9 mouse cellular contexts compared by ENCODE assay signal in the genomic region with DNA sequence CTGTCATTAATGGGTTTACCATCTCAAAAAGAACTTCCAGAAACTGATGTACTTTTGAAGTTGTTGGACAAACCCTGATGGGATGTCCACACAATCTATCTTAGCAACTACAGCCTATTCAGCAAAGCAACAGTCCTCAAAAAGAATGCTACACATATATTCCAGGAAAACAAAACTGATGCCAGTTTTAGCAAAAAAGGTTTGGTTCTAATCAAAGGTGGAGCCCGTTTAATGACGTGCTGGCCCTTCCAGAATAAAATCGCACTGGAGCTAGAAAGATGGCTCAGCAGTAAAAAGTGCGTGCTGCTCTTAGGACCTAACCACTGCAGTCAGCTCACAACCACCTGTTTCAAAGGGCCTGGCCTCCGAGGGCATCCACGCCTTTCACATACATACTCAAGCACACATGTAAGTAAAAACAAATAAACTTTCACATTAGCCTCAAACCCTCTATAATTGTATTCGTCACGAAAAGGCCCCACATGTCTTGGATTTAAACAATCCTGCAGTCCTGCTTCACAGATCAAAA. TPM values are rescaled to one million over a fixed set of nuclear protein-coding genes. Genes with fewer than 3 reads are reported as not detected.
DNase-seq lines count a peak whose midpoint lies in the region; ATAC-seq and TF ChIP-seq lines count a peak whose summit lies in the region.
"Had no signal": no experiment of that assay in that cellular context is flagged by ENCODE, and none has a peak within 500 bp of the region (broad histone marks: within the 10 kb centered on the region; RNA-seq: fewer than 3 reads in every experiment).

No protein-coding gene starts in this region.

- no peak for DNase-seq in lung, adult 2 months
- DNase-seq in lung, postnatal 10 days: no peak
- DNase-seq in forebrain, embryonic 10.5 days (ENCODE audit: extremely low spot score, low spot score): no peak
- DNase-seq in right cerebral cortex, postnatal 36 days (ENCODE audit: low spot score in 2 of 2): no peak
- DNase-seq in frontal cortex, postnatal 25 days (ENCODE audit: low spot score in 2 of 2): no peak
- DNase-seq in yolk sac, embryonic 10.5 days (ENCODE audit: low spot score): no peak
- DNase-seq: adrenal gland, adult 8-10 months had no signal

- H3K4me3 ChIP-seq in lung, adult 2 months (replicated peaks; ENCODE audit: extremely low read depth, low read depth, low read length): peak overlapping the region; percentile 4
- peak overlapping the region; percentile 95 for H3K4me3 ChIP-seq in forebrain, embryonic 10.5 days
- H3K4me3 ChIP-seq in limb, embryonic 13.5 days: peak overlapping the region; percentile 90
- peak overlapping the region; percentile 90 for H3K4me3 ChIP-seq in stomach, embryonic 15.5 days (replicated peaks)

- H3K4me2 ChIP-seq in limb, embryonic 13.5 days (replicated peaks): peak overlapping the region; percentile 95
- H3K4me2 ChIP-seq in stomach, embryonic 15.5 days: peak overlapping the region; percentile 83

- peaks cover 13% of the 10 kb centered on the region for H3K27me3 ChIP-seq in forebrain, embryonic 10.5 days (ENCODE audit: poor library complexity, severe bottlenecking)
- H3K27me3 ChIP-seq in limb, embryonic 13.5 days: no peaks in the 10 kb centered on the region
- no peaks in the 10 kb centered on the region for H3K27me3 ChIP-seq in stomach, embryonic 15.5 days (replicated peaks)

- TF ChIP-seq CTCF in lung, adult 2 months (IDR thresholded peaks at IDR 0.05; ENCODE audit: insufficient read depth, low read length): no peak

- peaks cover 49% of the 10 kb centered on the region for H3K36me3 ChIP-seq in forebrain, embryonic 10.5 days (replicated peaks)
- H3K36me3 ChIP-seq in limb, embryonic 13.5 days: peaks cover 20% of the 10 kb centered on the region
- no peaks in the 10 kb centered on the region for H3K36me3 ChIP-seq in stomach, embryonic 15.5 days

- H3K27ac ChIP-seq in forebrain, embryonic 10.5 days: no peak overlapping the region
- no peak overlapping the region for H3K27ac ChIP-seq in limb, embryonic 13.5 days
- H3K27ac ChIP-seq in stomach, embryonic 15.5 days: no peak overlapping the region

- no peak for TF ChIP-seq POLR2A in lung, adult 2 months (IDR thresholded peaks at IDR 0.05; ENCODE audit: borderline replicate concordance, extremely low read depth, low read depth, low read length)

- H3K9ac ChIP-seq in limb, embryonic 13.5 days: 0 out of 2 replicates have a peak overlapping the region, but pooled peaks have one; percentile 36
- H3K9ac ChIP-seq in stomach, embryonic 15.5 days: no peak overlapping the region

- no peak for ATAC-seq in limb, embryonic 13.5 days (ENCODE audit: low FRiP score, low read depth)
- no peak for ATAC-seq in stomach, embryonic 15.5 days (ENCODE audit: insufficient read depth, low FRiP score, low read depth)

- 57% methylated on average over 8 of the region's 8 CpGs for WGBS in lung, adult 2 months
- 84% methylated on average over 8 of the region's 8 CpGs for WGBS in forebrain, embryonic 10.5 days
- 51% methylated on average over 8 of the region's 8 CpGs for WGBS in limb, embryonic 13.5 days
- 62% methylated on average over 8 of the region's 8 CpGs for WGBS in stomach, embryonic 15.5 days

- H3K9me3 ChIP-seq in forebrain, embryonic 10.5 days: no peaks in the 10 kb centered on the region
- no peaks in the 10 kb centered on the region for H3K9me3 ChIP-seq in limb, embryonic 13.5 days
- no peaks in the 10 kb centered on the region for H3K9me3 ChIP-seq in stomach, embryonic 15.5 days

- peaks cover 9% of the 10 kb centered on the region for H3K4me1 ChIP-seq in lung, adult 2 months (ENCODE audit: control insufficient read depth, insufficient read depth, low read length)
- peaks cover 30% of the 10 kb centered on the region for H3K4me1 ChIP-seq in forebrain, embryonic 10.5 days
- H3K4me1 ChIP-seq in limb, embryonic 13.5 days: peaks cover 22% of the 10 kb centered on the region
- H3K4me1 ChIP-seq in stomach, embryonic 15.5 days: peaks cover 16% of the 10 kb centered on the region

RNA-seq across cellular contexts. Expression of gene Atp13a3, which starts 18.8 kb away (rescaled TPM):
- 47.2 and 48.1 TPM in 2 replicates for polyA plus RNA-seq in lung, adult 2 months (2012; rRNA removed)
- 9.9 and 10.5 TPM in 2 replicates for polyA plus RNA-seq in forebrain, embryonic 10.5 days (2016; fragmentation: Nextera tagmentation; extraction: Ambion mirVana)
- polyA plus RNA-seq in limb, embryonic 13.5 days (2015; fragmentation: Nextera tagmentation; extraction: Ambion mirVana): 9.4 and 9.5 TPM in 2 replicates
- polyA plus RNA-seq in stomach, embryonic 15.5 days (2015; fragmentation: Nextera tagmentation; extraction: Ambion mirVana): 14.1 and 14.7 TPM in 2 replicates

Comparison
In these comparisons a context has a peak if more than half of its experiments do, and no peak if none do; other contexts are left out.
1. H3K4me3 ChIP-seq: peak in every context shown above with its lines; median percentile 95 in forebrain, embryonic 10.5 days; 90 in limb, embryonic 13.5 days; 90 in stomach, embryonic 15.5 days; 4 in lung, adult 2 months.